Mouse (Mus musculus): ENCODE data around the gene Tomt. TPM values are rescaled to one million over a fixed set of nuclear protein-coding genes. Genes with fewer than 3 reads are reported as not detected.
"Not testable (repeated sequence)": the region's sequence is repeated elsewhere in the genome, so short reads cannot be mapped to it uniquely, and the experiment has no call there.

The Tomt gene
- polyA plus RNA-seq, 1 experiment from 2014 or later = 0.47 TPM

DNA sequence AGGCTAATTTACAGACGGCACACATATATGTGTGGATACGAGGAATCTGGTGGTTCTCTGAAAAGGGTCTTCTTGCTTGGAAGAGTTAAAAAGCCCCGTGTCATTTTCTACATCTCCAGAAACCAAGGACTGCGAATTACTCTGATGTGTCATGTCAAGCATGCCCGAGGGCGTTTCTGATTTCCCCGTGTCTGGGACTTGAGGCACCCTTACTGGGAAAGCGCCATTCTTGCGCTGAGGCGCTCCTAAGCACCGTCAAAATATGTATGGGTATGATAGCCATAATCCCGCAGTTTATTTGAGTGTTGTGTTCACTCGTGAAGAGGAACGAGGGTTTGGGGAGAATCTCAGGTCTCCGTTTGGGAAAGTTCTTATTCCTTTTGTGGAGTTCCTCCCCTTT is 27.1 kb upstream of the Tomt start:
- H3K4me1 ChIP-seq = peaks cover 38% of the 10 kb centered on the region
- H3K4me2 ChIP-seq (replicated peaks) = peak overlapping the region; percentile 76
- ATAC-seq (replicated peaks) = peak; percentile 51
- no peaks in the 10 kb centered on the region for H3K36me3 ChIP-seq
- peak overlapping the region; percentile 75 for H3K9ac ChIP-seq (replicated peaks)
- H3K27ac ChIP-seq (replicated peaks) = peak overlapping the region; percentile 3; the same call in 1 of the 2 replicates
- no peaks in the 10 kb centered on the region for H3K27me3 ChIP-seq
- peak overlapping the region; percentile 89 for H3K4me3 ChIP-seq
- no peaks in the 10 kb centered on the region for H3K9me3 ChIP-seq
- 8% methylated on average over 15 of the region's 15 CpGs for WGBS

DNA sequence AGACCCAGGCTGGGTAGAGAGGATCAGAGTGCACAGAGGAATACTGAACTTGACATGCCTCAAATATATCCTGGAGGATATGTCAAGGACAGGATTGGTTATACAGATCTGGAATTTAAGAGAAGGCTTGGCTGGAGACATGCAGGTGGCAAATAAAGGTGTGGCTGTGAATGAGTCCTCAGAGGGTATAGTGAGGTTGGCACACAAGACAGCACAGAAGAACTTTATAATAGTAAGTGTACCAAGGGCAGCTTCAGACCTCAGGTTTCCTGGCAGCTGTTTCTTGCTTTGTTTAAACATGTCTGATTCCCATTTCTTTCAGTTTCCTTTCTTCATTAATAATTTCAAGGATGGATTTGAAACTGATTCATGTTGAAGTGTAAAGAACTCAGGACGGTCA is 26.4 kb upstream of the Tomt start:
- Histone ChIP-seq H3K4me2 (replicated peaks) (peak overlapping the region; percentile 76; the same call in 1 of the 2 replicates), H3K4me3 (peak overlapping the region; percentile 89), H3K9ac (replicated peaks) (no peak overlapping the region), H3K27ac (replicated peaks) (no peak overlapping the region), H3K36me3 (no peaks in the 10 kb centered on the region), H3K4me1 (peaks cover 35% of the 10 kb centered on the region), H3K27me3 (no peaks in the 10 kb centered on the region), H3K9me3 (no peaks in the 10 kb centered on the region)
- WGBS = 89% methylated on average over 1 of the region's 1 CpGs
- no peak for ATAC-seq (replicated peaks)

DNA sequence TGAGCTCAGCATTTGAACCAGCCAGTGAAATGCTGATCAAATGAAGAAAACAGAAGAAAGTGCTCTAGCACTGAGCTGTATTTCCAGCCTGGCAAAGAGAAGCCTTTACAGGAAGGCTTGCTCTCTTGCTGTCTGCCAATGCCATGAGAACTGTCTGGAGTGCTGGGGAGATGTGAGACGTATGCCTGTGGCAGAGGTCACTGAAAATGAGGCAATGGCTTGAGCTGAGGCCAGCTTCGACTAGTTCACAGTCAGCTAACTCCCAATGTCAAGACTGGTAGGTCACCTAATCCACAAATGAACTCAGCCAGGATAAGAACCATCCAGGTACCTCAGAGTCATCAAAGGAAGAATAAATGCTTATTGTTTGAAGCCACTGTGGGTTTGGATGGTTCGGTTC is 21.9 kb upstream of the Tomt start:
- Histone ChIP-seq H3K4me3 (no peak overlapping the region), H3K9me3 (no peaks in the 10 kb centered on the region), H3K36me3 (no peaks in the 10 kb centered on the region), H3K27ac (replicated peaks) (no peak overlapping the region), H3K4me2 (replicated peaks) (no peak overlapping the region), H3K9ac (replicated peaks) (no peak overlapping the region), H3K27me3 (no peaks in the 10 kb centered on the region), H3K4me1 (peaks cover 8% of the 10 kb centered on the region)
- 83% methylated on average over 3 of the region's 3 CpGs for WGBS
- ATAC-seq (replicated peaks) = no peak

DNA sequence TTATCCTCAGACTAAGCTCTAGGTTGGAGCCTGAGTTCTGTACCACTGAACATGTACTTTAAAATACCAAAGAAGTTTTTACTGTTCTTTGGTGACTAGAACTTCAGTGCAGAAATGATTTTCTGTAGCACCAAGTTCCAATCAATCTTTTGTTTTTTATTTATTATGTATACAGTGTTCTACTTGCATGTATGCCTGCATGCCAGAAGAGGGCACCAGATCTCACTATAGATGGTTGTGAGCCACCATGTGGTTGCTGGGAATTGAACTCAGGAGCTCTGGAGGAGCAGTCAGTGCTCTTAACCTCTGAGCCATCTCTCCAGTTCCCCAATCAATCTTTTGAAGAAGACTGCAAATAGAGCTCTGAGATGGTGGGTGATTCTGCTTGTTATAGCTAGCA is 19.7 kb upstream of the Tomt start:
- not testable (repeated sequence) for H3K9ac ChIP-seq (replicated peaks); H3K4me3 ChIP-seq; H3K27ac ChIP-seq (replicated peaks); H3K4me1 ChIP-seq; H3K36me3 ChIP-seq; H3K9me3 ChIP-seq; H3K27me3 ChIP-seq; H3K4me2 ChIP-seq (replicated peaks); ATAC-seq (replicated peaks)

DNA sequence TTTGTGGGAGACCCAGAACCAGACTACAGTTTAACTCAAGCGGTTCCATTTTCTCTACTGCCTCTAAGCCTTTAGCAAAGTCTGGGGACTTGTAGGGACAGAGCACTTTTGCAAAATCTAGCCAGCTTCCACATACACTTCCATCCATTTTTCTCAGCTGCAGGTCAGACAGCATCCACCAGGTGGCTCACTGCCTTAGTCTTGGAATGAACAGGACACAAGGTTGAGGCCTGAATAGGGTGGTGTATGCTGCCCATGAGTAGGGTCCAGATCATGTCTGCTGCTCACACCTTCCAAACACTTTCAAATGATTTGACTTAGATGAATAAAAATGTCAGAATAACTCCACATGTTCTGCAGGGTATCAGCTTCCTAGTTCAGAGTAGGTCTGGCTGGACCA is 11.9 kb upstream of the Tomt start:
- 34% methylated on average over 1 of the region's 1 CpGs for WGBS
- no peak overlapping the region for H3K4me3 ChIP-seq
- H3K4me1 ChIP-seq = no peaks in the 10 kb centered on the region
- no peak overlapping the region for H3K27ac ChIP-seq (replicated peaks)
- H3K36me3 ChIP-seq = peaks cover 16% of the 10 kb centered on the region
- ATAC-seq (replicated peaks) = peak; percentile 70
- H3K9me3 ChIP-seq = no peaks in the 10 kb centered on the region
- no peak overlapping the region for H3K9ac ChIP-seq (replicated peaks)
- no peaks in the 10 kb centered on the region for H3K27me3 ChIP-seq
- H3K4me2 ChIP-seq (replicated peaks) = no peak overlapping the region

DNA sequence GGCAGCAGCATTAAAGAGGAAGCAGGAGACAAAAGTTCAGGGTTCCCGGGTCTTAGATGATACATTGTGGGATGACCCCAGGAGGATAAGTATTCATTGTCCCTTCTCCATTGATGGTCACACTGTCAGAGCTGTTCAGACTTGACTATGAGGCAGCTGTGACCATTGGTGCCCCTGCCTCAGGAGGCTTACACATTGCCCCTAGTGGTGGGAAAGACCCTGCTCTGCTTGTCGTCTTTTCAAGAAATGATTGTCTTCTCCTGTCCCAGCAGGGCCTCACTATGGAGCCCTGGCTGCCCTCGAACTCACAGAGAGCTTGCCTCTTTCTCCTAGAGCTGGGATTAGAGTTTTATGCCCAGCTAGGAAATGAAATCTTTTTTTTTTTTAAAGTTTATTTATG is 5.8 kb upstream of the Tomt start:
- no peaks in the 10 kb centered on the region for H3K27me3 ChIP-seq
- 62% methylated on average over 3 of the region's 3 CpGs for WGBS
- no peak for ATAC-seq (replicated peaks)
- no peak overlapping the region for H3K4me2 ChIP-seq (replicated peaks)
- peaks cover 13% of the 10 kb centered on the region for H3K4me1 ChIP-seq
- H3K27ac ChIP-seq (replicated peaks) = no peak overlapping the region
- no peaks in the 10 kb centered on the region for H3K9me3 ChIP-seq
- H3K36me3 ChIP-seq = peaks cover 49% of the 10 kb centered on the region
- H3K9ac ChIP-seq (replicated peaks) = no peak overlapping the region
- H3K4me3 ChIP-seq = no peak overlapping the region

DNA sequence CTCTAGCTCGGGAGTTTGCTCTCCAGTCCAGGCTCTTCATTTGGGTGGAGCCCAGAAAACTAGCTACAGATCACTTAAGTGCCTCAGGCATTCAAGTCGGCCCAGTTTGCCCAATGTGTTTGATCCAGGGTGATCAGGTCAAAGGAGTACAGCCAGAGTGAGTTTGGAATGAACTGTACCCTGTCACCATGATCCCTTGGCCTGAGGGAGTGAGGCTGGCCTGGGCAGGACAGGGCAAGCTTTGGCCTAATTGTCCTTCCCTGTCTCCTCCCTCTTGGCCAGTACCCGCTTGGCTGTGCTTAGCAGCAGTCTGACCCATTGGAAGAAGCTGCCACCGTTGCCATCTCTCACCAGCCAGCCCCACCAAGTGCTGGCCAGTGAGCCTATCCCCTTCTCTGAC is 4.0 kb upstream of the Tomt start:
- H3K4me2 ChIP-seq (replicated peaks) = no peak overlapping the region
- 92% methylated on average over 4 of the region's 4 CpGs for WGBS
- H3K9me3 ChIP-seq = no peaks in the 10 kb centered on the region
- H3K4me3 ChIP-seq = no peak overlapping the region
- peaks cover 24% of the 10 kb centered on the region for H3K4me1 ChIP-seq
- no peaks in the 10 kb centered on the region for H3K27me3 ChIP-seq
- H3K27ac ChIP-seq (replicated peaks) = no peak overlapping the region
- no peak for ATAC-seq (replicated peaks)
- H3K36me3 ChIP-seq = peaks cover 49% of the 10 kb centered on the region
- H3K9ac ChIP-seq (replicated peaks) = no peak overlapping the region

DNA sequence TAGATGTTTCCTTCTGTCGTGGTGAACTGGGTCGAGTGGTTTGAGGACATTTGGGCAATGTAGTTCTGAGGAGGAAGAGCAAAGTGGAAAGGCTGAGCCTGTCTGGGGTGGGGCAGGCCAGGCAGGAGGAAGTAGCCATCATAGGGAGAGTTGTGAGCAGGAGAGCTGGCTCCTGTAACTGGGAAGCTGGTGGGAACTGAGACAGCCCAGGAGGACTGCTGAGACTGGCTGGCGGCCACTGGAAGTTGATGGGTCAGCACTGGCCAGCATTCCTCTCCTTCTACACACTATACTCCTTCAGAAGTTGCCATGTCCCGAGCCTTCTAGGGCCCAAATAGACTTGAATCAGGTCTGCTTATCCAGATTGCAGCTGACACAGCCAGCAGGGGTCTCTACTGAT is 2.2 kb upstream of the Tomt start:
- H3K4me3 ChIP-seq = no peak overlapping the region
- H3K9me3 ChIP-seq = no peaks in the 10 kb centered on the region
- no peak overlapping the region for H3K27ac ChIP-seq (replicated peaks)
- no peak overlapping the region for H3K4me2 ChIP-seq (replicated peaks)
- no peak overlapping the region for H3K9ac ChIP-seq (replicated peaks)
- H3K36me3 ChIP-seq = peaks cover 35% of the 10 kb centered on the region
- no peak for ATAC-seq (replicated peaks)
- 84% methylated on average over 4 of the region's 4 CpGs for WGBS
- peaks cover 27% of the 10 kb centered on the region for H3K4me1 ChIP-seq
- H3K27me3 ChIP-seq = no peaks in the 10 kb centered on the region

DNA sequence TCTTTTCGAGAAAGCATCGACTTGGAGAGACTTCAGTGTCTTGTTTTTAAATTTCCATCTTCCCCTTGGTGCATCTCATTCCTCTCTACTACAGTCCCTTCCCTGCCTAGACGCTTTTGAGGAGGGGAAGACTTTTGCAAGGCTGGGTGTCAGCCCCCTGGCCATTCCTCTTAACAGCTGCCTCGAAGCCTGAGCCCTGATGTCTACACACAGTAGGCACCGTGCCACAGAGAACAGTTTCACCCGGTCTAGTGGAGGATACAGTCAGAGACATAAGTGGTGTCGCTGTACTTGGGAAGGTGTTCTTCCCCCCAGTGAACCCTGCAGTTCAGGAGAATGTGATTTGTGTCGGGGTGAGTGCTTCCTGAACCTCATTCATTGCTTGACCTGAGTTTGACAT is 537 bp upstream of the Tomt start:
- H3K36me3 ChIP-seq = peaks cover 23% of the 10 kb centered on the region
- no peak overlapping the region for H3K27ac ChIP-seq (replicated peaks)
- no peaks in the 10 kb centered on the region for H3K27me3 ChIP-seq
- WGBS = 83% methylated on average over 8 of the region's 8 CpGs
- peak overlapping the region; percentile 55 for H3K4me2 ChIP-seq (replicated peaks)
- H3K4me1 ChIP-seq = peaks cover 27% of the 10 kb centered on the region
- H3K4me3 ChIP-seq = peak overlapping the region; percentile 83
- ATAC-seq (replicated peaks) = no peak
- H3K9ac ChIP-seq (replicated peaks) = peak overlapping the region; percentile 95
- no peaks in the 10 kb centered on the region for H3K9me3 ChIP-seq

DNA sequence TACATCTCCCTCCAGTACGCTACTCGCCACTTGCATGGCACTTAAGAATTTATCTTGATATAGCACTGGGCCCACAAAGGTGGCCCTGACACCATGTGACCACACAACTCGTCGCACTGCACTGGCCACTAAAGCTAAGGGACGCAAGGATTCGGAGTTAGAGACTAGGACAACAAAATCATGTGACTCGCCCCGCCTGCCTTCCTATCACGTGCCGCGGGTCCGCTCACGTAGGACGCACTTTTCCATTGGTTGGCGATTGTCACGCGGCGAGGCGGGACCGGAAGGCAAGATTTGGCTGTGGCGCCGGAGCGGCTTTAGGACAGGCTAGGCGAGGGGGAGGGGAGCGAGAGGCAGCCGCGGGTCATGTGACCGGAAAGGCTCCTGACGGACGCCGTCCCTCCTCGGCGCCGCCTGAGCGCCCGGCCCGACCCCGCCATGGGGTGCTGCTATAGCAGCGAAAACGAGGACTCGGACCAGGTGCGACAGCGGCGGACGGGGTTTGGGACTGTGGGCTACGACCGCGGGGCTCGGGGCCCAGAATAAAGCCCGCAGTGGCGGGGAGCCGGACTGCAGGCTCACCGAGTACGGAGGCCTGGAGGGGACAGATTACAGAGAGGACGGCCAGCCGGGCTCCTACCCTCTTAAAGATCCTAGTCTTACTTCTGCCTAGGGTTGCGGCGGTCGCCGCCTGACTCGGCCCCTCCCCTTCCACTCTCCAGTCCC is 435 bp downstream of the Tomt start, which contains the start of gene Lamtor1:
Gene Lamtor1, plus strand, starts transcription at position 344 of the 726 bp plus-strand sequence.
- under 1% methylated on average over 61 of the region's 61 CpGs for WGBS
- peak; percentile 99 for ATAC-seq (replicated peaks)

DNA sequence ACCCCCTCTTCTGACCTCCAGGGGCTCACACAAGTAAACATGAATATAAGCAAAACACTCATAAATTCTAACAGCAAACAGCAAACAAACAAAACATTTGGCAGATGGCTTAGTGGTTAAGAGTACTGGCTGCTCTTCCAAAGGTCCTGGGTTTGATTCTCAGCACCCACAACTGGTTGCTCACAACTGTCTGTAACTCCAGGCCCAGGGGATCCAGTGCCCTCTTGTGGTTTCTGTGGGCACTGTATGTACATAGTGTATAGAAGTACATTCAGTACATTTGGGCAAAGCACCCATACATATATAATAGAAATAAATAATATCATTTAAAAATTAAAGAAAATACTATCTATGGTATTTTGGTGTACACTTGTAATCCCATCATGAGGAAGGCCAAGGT is 3.3 kb downstream of the Tomt start:
- no peak for ATAC-seq (replicated peaks)

More for the DNA sequence above, 435 bp downstream of the Tomt start, which contains the start of gene Lamtor1:
- Histone ChIP-seq H3K27ac (replicated peaks) (peak within 1 kb of the TSS; percentile 95), H3K4me1 (peaks cover 27% of the 10 kb centered on the region), H3K36me3 (peaks cover 13% of the 10 kb centered on the region), H3K4me2 (replicated peaks) (peak within 1 kb of the TSS; percentile 81), H3K9me3 (no peaks in the 10 kb centered on the region), H3K9ac (replicated peaks) (peak within 1 kb of the TSS; percentile 95), H3K4me3 (peak within 1 kb of the TSS; percentile 83), H3K27me3 (no peaks in the 10 kb centered on the region)

DNA sequence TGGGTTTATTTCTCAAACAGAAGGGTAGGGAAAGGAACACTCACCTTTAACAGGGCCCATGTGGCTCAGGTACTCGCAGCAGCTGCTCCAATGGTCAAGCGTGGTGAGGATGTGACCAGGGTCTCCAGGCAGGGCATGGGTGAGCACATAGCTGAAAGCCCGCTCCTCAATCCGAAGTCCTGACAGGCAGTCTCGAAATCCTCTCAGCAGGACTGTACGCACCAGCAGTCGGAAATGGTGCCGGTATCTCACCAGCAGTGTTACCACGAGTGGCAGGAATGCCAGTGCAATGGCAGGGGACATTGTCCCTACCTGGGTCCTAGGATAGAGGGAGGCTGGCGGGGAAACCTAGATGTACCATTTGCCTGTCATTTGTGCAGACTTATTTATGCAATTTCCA is 4.2 kb downstream of the Tomt start:
- Histone ChIP-seq H3K27me3 (no peaks in the 10 kb centered on the region), H3K4me1 (peaks cover 23% of the 10 kb centered on the region), H3K4me3 (no peak overlapping the region), H3K9me3 (no peaks in the 10 kb centered on the region), H3K27ac (replicated peaks) (no peak overlapping the region), H3K9ac (replicated peaks) (no peak overlapping the region), H3K4me2 (replicated peaks) (no peak overlapping the region), H3K36me3 (peaks cover 4% of the 10 kb centered on the region; the same call in 1 of the 2 replicates)
- WGBS = 91% methylated on average over 10 of the region's 10 CpGs
- ATAC-seq (replicated peaks) = no peak

More for the DNA sequence above, 3.3 kb downstream of the Tomt start:
- Histone ChIP-seq H3K9ac (replicated peaks) (no peak overlapping the region), H3K9me3 (no peaks in the 10 kb centered on the region), H3K4me3 (no peak overlapping the region), H3K27ac (replicated peaks) (no peak overlapping the region), H3K27me3 (no peaks in the 10 kb centered on the region), H3K36me3 (peaks cover 4% of the 10 kb centered on the region; the same call in 1 of the 2 replicates), H3K4me1 (peaks cover 23% of the 10 kb centered on the region), H3K4me2 (replicated peaks) (no peak overlapping the region)

All from forebrain, embryonic 15.5 days (tissue).